Mouse (Mus musculus) heart, postnatal 0 days (tissue): ENCODE results near the gene Aar2.

Experiments
- CTCF ChIP-seq: IDR thresholded peaks from 2 replicates; pipeline ENCODE4 v1.5.1; 2016; ENCODE audit warnings: antibody characterized with exemption, control low read depth, low read depth
- EP300 ChIP-seq: IDR thresholded peaks from 2 replicates; pipeline ENCODE4 v1.6.1; 2016; ENCODE audit warnings: antibody characterized with exemption, low read depth

DNA sequence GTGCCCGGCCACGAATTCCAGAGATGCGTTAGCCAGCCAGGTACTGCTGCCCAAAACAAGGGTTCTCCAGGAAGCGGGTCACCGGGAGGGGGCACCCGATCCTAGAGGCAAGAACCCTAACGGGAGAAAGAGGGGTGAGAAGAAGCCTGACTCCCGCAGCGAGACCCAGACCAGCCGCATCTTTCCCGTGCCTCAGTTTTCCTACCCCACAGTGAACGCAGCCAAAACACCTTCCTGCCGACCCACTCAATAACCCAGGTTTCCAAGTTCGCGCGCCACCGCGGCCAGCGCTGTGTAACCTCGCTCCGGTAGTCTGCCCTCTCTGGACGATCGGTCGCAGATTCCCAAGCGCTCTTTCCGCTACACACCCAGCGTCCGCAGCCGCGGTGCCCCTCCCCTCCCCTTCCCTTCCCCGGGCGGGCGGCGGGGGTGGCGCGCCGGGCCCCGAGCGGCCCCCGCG is 65.7 kb downstream of the Aar2 start:
- TF ChIP-seq CTCF (peak; percentile 46), EP300 (no peak)
